Mouse (Mus musculus): ENCODE data around the gene Glb1.
"Not testable (repeated sequence)": the region's sequence is repeated elsewhere in the genome, so short reads cannot be mapped to it uniquely, and the experiment has no call there.

Gene Glb1

DNA sequence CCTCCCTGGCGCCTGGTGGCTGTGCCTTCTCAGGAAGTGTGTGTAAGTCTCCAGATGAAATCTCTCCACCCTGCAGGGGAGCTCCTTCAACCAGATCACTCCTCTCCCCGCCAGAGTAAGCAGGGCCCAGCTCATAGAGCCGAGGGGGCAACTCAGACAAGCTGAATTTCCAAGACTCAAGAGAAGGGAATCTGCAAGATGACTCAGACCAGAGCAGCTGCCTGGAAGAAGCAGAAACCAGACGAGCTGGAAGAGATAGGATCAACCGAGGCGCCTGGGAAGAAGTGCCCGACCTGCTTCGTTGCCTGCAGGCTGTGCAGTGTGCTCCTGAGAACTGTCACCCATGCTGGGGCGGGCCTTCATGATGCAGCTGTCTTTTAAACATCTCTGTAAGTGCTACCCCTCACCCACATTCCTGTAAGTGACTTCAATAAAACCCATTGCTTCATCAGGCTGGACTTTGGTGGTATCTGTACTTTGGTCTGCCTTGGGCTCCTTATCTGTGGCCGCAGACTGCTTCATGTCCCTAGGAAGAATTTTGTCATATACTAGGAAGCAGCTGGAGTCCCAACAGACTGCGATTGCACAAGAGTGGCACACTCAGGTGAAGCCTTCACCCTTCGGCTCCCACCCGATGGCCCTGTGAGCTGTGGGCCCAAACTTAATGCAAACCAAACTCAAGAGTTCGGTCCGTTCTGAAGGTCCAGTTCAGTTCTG lies 102.0 kb downstream of the Glb1 start:
- DNase-seq (ENCODE audit: low spot score): no peak

DNA sequence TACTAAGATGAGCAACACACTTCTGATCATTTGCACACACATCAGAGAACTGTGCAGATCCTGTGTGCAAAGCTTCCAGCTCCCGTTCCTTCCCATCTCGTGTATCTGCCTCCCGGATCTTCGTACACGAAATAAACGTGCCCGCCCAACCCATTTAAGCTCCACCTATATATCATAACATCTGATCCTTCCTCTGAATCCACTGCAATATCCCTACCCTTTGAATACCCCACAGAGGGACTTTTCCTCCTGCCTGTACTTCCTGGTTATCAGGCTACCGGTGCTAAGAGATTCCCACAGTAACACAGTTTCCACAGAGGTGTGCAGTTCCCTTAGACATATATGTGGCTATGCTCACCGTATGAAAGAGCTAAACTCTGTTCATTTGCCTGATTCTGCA lies 103.9 kb downstream of the Glb1 start, which contains the start of gene Ccr4:
Gene Ccr4, minus strand, starts transcription at position 101 of the 400 bp plus-strand sequence.
- DNase-seq (ENCODE audit: low spot score): no peak

DNA sequence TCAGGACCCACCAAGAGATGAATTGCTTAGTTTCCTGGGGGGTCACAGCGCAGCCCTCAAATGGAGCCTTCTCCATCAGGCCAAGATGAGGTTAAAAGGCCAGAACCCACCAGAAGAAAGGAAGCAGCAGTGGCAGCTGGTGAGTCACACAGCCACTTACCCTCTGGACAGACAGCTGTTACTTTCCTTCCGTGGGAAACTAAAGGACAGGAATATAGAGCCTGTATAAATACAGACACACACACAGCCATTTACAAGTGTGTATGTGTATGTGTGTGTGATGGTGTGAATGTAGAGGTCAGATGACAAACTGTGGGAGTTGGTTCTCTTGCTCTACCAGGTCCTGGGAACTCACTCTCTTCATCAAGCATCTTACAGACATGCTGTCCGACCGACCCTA lies 105.7 kb downstream of the Glb1 start:
- DNase-seq (ENCODE audit: low spot score): no peak

DNA sequence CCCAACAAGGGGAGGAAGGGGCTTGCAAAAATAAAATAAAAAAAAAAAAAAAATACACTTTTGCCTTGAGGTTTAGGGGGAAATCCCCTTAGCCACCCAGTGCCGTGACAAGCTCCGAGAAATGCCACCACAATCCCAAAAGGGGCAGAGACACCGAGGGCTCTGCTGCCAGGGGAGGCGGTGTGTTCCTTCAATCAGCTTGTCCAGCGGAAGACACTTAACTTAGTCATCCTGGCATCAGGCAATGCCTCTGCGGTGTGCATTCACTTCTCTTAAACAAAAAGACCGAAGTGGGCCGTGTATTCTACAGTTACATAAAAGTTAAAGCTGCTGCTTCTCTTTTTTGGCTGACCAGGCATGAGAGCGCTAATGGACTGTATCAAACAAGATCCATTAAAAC lies 106.5 kb downstream of the Glb1 start:
- no peak for DNase-seq (ENCODE audit: low spot score)

DNA sequence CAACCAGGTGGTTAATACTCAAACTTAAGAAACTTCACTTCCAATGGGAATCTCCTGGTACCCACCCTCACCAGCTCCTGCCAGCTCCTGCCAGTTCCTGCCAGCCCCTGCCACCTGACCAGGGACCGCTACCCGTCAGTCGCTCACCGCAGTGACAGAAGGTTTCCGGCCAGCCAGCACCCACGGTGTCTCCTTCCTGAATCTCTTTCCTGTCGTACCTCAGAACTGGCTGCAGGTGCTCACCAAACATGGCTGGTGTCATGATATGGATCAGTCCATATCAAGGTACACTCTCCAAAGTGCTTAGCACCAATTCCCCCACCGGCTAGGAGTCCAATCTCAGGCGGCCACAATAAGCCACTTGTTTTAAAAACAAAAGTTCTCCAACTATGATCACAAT lies 108.9 kb downstream of the Glb1 start:
- DNase-seq (ENCODE audit: low spot score): no peak

DNA sequence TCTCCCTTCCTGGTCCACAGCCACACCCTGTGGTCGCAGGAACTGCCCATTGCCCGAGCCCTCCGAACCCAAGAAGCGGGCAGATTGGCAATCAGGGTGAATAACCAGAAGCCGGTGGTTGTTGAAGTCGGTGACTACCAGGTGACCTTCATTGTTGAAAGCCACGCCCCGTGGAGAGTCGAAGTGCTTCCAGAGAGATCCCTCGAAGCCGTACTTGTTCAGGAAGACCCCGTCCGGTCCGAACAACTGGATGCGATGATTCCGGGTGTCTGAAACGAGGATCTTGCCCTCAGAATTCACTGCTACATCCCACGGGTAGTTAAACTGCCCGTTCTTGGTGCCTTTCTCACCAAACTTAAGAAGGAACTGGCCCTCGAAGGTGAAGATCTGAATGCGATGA lies 112.0 kb downstream of the Glb1 start:
- DNase-seq (ENCODE audit: low spot score): no peak

DNA sequence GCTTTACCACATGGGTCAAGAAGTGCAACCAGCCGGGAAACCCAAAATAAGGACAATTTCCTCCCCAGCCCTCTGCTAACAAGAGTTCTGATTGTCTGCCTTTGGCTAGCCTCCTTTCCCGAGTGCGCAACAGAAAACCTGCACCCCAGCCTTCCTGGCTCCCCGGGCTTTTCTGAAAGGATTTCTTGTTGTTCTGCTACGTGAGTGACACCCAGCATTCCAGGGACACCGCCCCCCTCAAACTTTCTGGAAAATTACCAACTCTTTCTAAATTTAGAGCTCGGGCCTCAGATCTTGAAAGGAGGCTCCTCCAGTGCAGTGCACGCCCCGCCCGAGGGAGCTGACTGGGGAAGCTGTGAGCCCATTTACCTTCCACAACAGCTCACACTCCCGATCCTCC lies 114.5 kb downstream of the Glb1 start, which contains the start of gene C130032M10Rik:
Gene C130032M10Rik, plus strand, starts transcription at position 334 of the 400 bp plus-strand sequence.
- no peak for DNase-seq (ENCODE audit: low spot score)

DNA sequence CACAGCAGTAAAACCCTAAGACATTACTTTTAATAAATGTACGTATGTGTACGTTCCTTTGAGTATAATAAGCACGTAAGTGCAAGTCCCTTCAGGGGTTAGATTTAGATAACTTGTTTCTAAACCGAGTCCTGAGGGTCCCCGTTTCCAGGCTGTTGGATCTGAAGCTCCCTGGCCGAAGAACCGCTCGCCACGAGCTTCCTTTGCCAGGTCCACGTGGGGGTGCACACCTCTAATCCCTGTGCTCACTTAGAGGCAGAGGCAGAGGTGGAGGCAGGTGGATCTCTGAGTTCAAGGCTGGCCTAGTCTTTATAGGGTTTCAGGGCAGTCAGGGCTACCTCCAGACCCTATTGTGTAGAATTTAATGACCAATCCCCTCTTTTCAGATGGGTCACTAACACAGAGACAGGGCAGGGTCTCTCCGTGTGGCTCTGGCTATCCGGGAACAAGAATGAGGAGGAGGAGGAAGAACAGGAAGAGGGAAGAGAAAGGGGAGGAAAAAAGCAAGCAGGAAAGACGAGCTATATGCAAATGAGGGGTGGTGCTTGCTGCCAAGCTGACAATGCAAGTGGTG lies 117.1 kb downstream of the Glb1 start:
- DNase-seq (ENCODE audit: low spot score): no peak

DNA sequence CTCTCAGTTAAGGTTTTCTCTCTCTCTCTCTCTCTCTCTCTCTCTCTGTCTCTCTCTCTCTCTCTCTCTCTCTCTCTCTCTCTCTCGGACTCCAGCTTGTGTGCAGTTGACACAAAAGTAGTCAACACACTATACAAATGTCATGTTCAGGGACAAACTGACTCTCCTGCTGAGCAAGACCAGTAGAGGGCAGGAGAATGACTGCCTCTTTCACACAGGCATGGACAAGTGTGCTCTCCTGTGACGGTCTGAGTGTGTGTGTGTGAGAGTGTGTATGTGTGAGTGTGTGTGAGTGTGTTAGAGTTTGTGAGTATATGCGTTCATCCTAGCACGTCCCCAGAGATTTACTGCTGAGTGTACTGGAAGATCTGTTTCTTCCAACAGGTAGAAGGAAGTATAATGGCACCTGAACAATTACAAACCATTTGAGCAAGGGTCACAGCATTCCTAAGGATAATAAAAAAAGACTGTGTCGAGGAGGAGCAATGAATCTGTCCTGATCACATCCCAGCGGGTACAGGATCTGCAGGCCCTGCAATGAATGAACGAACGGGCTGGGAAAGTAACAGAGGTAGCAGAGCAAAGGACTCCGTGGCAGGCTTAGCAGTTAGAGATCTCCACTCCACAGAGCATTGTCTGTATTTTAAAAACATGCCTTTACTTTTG lies 118.1 kb downstream of the Glb1 start:
- no peak for DNase-seq (ENCODE audit: low spot score)

DNA sequence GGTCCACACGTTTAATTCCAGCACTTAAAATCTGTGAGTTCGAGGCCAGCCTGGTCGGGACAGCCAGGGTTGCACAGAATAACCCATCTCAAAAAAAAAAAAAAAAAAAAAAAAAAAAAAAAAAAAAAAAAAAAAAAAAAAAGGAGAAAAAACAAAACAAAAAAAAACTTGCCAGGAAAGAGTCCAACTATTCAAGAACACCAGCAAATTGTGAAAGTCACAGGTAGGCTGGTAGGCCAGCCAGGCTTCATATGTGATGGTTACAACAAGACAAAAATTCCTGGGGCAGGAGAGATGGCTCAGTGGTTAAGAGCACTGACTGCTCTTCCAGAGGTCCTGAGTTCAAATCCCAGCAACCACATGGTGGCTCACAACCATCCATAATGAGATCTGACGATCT lies 119.7 kb downstream of the Glb1 start:
- DNase-seq (ENCODE audit: low spot score): not testable (repeated sequence)

DNA sequence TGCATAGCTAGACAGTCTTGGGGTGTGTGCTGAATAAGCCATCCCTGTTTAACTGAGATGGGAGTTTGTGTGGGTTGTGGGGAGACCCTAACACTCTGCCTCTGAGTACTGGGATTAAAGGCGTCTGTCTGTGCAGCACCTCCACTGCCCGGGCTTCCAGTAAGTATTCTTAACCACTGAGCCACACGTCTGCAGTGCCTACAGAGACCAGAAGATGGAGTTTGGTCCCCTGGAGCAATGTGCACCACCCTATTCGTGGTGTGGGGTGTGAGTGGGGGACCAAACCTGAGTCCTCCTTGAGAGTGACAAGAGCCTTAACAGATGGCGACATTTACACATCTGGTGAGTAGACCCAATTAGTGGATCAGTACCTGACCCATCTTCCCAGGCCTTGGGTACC lies 121.2 kb downstream of the Glb1 start:
- no peak for DNase-seq (ENCODE audit: low spot score)

DNA sequence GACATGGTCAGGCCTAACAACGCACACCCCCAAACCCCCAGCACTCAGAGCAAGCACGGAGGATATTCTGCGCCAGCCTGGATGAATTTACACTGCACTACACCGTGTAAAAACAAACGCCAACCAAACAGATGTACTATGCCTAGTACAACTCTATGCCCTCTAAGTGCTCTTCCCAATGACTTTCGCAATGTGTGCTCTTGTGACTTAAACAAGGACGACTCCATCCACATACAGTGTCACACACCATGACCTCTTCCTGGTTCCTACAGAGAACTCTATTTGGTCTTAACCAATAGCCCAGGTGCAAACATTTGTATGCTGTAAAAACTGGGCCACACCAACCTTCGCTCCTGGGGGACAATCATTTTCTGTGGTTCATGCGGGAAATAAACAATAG lies 121.6 kb downstream of the Glb1 start:
- no peak for DNase-seq (ENCODE audit: low spot score)

Data from layer of hippocampus, adult 11-12 months (tissue).